Mouse (Mus musculus): ENCODE results near the gene Nos1ap.

DNA sequence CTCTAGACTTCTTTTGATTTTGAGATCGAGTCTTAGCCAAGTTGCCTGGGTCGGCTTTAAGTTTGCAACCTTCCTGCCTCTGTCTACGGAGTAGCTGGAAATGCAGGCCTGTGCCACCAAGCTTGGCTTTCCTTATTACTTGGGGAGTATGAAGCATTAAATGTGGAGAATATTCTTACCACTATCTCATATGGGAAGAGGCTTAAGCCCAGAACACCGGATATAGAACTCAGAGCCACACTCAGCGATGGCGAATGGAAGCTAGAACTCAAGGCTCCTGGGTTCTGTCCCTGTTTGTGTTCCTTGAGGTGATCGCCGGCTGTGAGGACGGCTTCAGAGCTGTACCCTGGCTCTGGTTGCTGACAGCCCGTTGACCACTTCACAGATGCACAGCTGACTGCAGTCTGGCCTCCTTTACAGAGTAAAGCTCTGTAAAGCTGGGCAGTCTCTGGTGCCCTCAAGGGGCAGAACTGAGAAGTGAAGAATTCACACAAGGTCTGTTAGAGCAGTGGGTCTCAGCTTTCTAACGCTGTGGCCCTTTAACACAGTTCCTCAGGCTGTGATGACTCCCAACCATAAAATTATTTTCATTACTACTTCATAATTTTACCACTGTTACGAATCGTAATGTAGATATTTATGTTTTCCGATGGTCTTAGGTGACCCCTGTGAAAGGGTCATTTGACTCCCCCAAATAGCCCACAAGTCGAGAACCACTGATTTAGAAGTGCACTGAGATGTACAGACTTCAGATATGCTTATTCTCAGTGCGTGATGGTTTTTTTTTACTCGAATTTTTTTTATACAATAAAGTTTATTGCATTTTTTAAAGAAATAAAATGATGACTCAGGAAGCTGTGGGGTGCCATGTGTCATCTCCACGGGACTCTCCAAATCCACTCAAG lies 23.6 kb upstream of the Nos1ap start:
- peak; percentile 35 for TF ChIP-seq CTCF (IDR thresholded peaks at IDR 0.05; ENCODE audit: low read depth, low read length)
- TF ChIP-seq POLR2A (IDR thresholded peaks at IDR 0.05; ENCODE audit: borderline replicate concordance, low read depth, low read length): no peak
